Mouse (Mus musculus) layer of hippocampus, postnatal 14 days (tissue): ENCODE measurements at regions not wholly inside any gene's neighbourhood (a gene's known extent, or its start where the extent isn't known, plus 50 kb on each side); places are given as distances from the start of the nearest gene placed in this dataset.
"Not testable (repeated sequence)": the region's sequence is repeated elsewhere in the genome, so short reads cannot be mapped to it uniquely, and the experiment has no call there.

Experiments
- DNase-seq, 2 experiments: peaks; one replicate each; pipeline ENCODE4 v3.0.0; 2021 to 2022; ENCODE audit warnings: low spot score in 2 of 2, mixed read lengths in 1 of 2

- DNase-seq, result peak in 1 of 2 experiments; percentile 18
These were observed 58.1 kb upstream of the Fshb start for GRCm38 (mm10) chr2:107117564-107117963.

GRCm38 (mm10) chr2:107118711-107119474, 59.4 kb upstream of the Fshb start:
- DNase-seq, result no peak

GRCm38 (mm10) chr2:107119697-107120096, 60.2 kb upstream of the Fshb start:
- DNase-seq, result no peak

- DNase-seq, result no peak
These were observed 73.7 kb upstream of the Fshb start for GRCm38 (mm10) chr2:107133186-107133585.

- DNase-seq, result no peak
These were observed 89.9 kb upstream of the Fshb start for GRCm38 (mm10) chr2:107149317-107149716.

- no peak for DNase-seq
These were observed 90.4 kb upstream of the Fshb start for GRCm38 (mm10) chr2:107149851-107150250.

- DNase-seq, result peak in 1 of 2 experiments; percentile 67
These were observed 90.9 kb upstream of the Fshb start for GRCm38 (mm10) chr2:107150373-107150772.

- DNase-seq, result no peak
These were observed 92.4 kb upstream of the Fshb start for GRCm38 (mm10) chr2:107151878-107152277.

GRCm38 (mm10) chr2:107158836-107159402, 99.5 kb upstream of the Fshb start:
- not testable (repeated sequence) for DNase-seq

- no peak for DNase-seq
These were observed 114.7 kb upstream of the Kcna4 start for GRCm38 (mm10) chr2:107175721-107176120.

GRCm38 (mm10) chr2:107183066-107183465, 107.4 kb upstream of the Kcna4 start:
- DNase-seq, result no peak

- no peak for DNase-seq
These were observed 105.6 kb upstream of the Kcna4 start for GRCm38 (mm10) chr2:107184864-107185263.

- no peak for DNase-seq
These were observed 88.5 kb upstream of the Kcna4 start for GRCm38 (mm10) chr2:107201856-107202473.

GRCm38 (mm10) chr2:107202474-107202858, 88.0 kb upstream of the Kcna4 start:
- peak; percentile 30 to 54 for DNase-seq

GRCm38 (mm10) chr2:107221544-107221943, 68.9 kb upstream of the Kcna4 start:
- DNase-seq, result no peak

- no peak for DNase-seq
These were observed 65.8 kb upstream of the Kcna4 start for GRCm38 (mm10) chr2:107224679-107225078.

GRCm38 (mm10) chr2:107227486-107227885, 63.0 kb upstream of the Kcna4 start:
- no peak for DNase-seq

GRCm38 (mm10) chr2:107228287-107228686, 62.2 kb upstream of the Kcna4 start:
- no peak for DNase-seq

GRCm38 (mm10) chr2:107231680-107232079, 58.8 kb upstream of the Kcna4 start:
- DNase-seq, result no peak

- no peak for DNase-seq
These were observed 57.6 kb upstream of the Kcna4 start for GRCm38 (mm10) chr2:107232885-107233284.
